Mouse (Mus musculus): Measurements from ENCODE around the gene Gm10322.

The Gm10322 gene

GRCm38 (mm10) chr10:59602043-59602442 is 13.8 kb upstream of the Gm10322 start:
- in situ Hi-C loops (cut with MboI): no loop called here

DNA sequence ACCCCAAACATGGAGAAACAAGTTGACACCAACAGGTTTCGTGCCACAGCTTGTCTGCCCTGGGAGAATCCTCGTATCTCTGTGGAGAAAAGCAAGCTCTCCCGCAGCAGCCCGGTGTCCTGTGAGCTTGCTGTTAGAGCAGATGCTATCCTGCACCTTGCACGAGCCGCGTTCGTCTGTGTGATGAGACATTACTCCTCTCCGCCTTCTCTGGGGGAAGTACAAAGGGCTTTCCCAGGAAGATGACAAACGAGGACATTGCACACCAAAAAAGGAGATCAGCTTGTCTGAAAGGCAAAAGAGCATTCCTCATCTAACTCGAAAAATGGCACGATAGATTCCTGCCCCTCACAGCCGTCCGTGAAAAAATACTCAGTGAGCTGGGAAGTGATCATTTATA is 13.0 kb upstream of the Gm10322 start:
- in situ Hi-C loops (cut with MboI): no loop called here

- in situ Hi-C loops (cut with MboI): no loop called here
These were observed 12.0 kb upstream of the Gm10322 start for GRCm38 (mm10) chr10:59603843-59604242.

DNA sequence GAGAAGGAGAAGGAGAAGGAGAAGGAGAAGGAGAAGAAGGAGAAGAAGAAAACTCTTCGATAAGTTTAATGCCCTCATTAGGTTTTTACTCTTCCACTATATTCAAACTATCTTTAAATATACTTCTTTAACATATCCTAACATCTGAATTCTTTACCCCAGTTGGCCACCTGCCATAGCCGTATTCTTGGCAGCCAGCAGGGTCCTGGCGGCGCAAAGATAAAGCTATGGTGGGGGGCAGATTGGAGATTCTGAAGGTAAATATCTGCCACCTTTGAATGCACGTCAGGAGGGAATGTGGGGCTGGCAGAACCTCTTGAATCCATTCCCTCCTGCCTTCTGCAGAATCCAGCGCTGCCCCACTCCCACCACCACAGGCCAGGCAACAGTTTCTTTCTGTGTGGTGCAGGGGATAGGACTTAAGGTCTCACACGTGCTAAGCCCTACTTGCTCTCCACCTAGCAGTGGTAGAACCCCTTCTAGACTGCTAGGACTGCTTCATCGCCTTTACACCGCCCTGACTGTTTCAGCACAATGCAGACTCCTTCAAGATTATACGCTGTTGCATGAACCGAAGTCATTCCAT is 10.9 kb upstream of the Gm10322 start:
- in situ Hi-C loops (cut with MboI): no loop called here

DNA sequence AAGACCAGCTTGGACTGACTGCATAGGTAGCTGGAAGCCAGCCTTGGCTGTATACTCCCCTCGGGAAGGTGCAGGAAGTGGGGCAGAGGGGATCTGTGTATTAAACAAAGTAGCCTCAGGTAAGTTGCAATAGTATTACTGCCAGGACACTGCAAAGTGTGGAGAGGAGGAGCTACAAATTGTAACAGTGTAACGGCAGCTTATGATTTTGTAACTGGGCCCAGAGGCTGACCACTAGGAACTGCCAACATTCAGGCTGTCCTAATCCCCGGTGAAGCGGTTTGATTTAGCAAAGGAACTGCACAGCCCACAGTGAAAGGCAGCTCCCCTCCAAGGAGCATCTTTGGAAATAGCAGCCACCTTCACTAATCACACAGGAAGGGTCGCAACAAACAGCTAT is 2.6 kb upstream of the Gm10322 start:
- in situ Hi-C loops (cut with MboI): no loop called here

- in situ Hi-C loops (cut with MboI): no loop called here
These were observed 1.7 kb upstream of the Gm10322 start for GRCm38 (mm10) chr10:59614141-59614540.

DNA sequence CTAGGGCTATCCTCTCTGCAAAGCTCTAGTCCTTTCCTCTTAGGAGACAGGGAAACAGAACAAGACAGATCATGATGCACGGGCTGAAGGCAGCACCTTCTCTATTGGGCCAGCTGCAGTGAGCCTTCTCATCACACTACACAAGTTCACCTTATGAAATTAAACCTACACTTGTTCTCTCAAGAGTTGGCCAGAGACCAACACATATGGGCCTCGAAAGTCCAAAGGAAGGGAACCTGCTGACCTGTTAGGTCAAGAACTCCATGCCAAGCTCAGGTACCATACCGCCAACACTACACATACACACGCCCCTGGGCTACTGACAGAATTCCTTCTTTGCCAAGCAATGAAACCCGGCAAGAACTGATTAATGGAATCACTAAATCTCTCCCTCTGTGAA is 452 bp upstream of the Gm10322 start:
- in situ Hi-C loops (cut with MboI): no loop called here

DNA sequence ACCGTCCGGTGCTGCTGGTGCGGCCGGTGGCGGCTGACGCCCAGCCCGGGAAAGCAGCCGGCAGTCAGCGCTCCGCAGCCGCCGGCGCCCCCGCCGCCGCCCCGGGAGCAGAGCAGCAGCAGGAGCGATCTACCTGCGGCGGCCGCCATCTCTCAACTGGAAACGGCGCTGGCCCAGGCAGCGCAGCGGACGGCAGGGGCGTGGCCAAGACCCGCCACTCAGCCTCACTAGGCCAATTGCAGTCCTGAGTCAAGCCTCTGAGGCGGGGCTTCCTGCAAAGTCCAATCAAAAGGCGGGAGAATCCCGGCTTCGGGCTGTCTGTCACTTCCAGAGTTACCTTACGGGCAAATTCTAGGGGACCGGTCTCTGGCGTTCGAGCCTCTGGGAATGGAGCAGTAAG is 659 bp downstream of the Gm10322 start, which contains the start of gene Mcu:
Gene Mcu, minus strand, starts transcription at position 171 of the 400 bp plus-strand sequence.
- in situ Hi-C loops (cut with MboI): no loop called here

GRCm38 (mm10) chr10:59617776-59618175 is 1.9 kb downstream of the Gm10322 start:
- in situ Hi-C loops (cut with MboI): no loop called here

DNA sequence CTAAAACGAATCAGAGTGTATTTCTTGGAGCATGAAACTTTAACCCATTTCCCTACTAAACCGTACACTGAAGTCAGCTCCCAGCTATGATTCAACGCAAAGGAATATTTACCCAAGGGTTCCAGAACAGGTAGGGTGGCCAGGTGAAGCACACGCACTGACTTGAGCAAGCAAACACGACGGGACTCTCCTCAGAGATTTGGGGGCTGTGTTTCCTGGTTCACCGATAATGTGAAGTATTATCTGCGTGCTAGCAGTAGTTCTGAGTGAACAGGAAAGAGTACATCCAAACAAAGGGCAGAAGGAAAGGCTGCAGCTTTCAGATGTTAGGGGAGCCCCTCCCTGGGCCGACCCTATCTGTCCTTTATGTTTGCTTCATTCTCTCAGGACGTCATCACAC is 5.5 kb downstream of the Gm10322 start:
- in situ Hi-C loops (cut with MboI): no loop called here

DNA sequence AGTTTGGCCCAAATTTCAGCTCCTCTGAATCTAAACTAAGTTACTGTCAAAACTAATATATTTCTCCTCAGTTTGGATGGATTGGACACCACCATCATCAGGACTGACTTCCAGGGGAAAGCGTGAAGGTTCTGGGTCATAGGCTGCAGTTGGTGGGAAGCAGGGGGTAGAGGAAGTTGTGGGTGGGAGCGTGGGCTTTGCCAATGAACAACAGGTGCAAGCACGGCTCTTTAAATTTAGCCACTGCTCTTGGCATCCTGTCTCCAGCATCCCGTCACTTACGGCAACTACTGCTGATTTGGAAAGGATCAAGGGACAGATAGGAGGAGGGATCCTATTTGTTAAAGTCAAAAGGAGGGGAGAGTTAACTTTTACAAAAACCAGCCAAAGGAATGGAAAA is 7.6 kb downstream of the Gm10322 start:
- in situ Hi-C loops (cut with MboI): no loop called here

- in situ Hi-C loops (cut with MboI): no loop called here
These were observed 13.0 kb downstream of the Gm10322 start for GRCm38 (mm10) chr10:59628641-59629505.

DNA sequence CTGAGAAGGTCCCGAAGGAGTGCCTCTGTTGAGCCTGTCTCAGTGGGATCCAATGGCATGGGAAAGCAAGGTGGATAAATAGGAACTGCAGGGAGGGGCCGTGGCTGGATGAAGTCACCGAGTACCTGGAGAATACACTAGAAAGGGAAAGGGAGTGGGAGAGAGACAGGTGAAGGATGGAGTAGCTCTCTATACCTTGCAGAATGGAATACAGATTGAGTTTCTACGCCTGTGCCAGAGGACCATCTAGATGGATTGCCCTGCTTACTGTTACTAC is 13.6 kb downstream of the Gm10322 start:
- in situ Hi-C loops (cut with MboI): no loop called here

GRCm38 (mm10) chr10:59636048-59636447 is 20.2 kb downstream of the Gm10322 start:
- in situ Hi-C loops (cut with MboI): no loop called here

- in situ Hi-C loops (cut with MboI): no loop called here
These were observed 21.1 kb downstream of the Gm10322 start for GRCm38 (mm10) chr10:59636751-59637533.

DNA sequence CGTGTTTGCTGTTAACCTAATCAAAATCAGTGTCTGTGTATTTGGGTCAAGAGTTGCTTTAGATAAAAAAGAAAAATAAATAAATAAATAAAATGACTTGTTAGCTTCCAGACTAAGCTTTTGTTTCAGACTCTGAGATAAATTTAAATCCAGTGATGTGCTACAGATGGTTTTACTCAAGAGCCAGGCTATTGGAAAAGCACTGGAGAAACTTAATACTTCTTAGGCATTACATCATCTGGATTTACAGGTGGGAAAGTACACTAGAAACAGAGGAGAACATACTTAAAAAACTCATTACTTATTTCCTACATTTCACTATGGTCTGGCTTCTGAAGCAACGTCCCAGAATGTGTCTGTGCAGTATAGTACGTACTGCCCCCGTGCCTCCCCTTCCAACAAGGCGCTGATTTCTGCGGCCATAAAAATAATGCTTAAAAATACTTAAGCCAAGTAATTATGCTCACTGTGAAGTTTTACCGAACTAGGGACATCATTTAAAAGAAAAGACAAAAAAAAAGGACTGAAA is 21.8 kb downstream of the Gm10322 start:
- in situ Hi-C loops (cut with MboI): no loop called here

GRCm38 (mm10) chr10:59638576-59638975 is 22.7 kb downstream of the Gm10322 start:
- in situ Hi-C loops (cut with MboI): no loop called here

- in situ Hi-C loops (cut with MboI): no loop called here
These were observed 27.0 kb downstream of the Gm10322 start for GRCm38 (mm10) chr10:59642659-59643377.

- in situ Hi-C loops (cut with MboI): no loop called here
These were observed 27.8 kb downstream of the Gm10322 start for GRCm38 (mm10) chr10:59643645-59644044.

GRCm38 (mm10) chr10:59644710-59645109 is 28.8 kb downstream of the Gm10322 start:
- in situ Hi-C loops (cut with MboI): no loop called here

DNA sequence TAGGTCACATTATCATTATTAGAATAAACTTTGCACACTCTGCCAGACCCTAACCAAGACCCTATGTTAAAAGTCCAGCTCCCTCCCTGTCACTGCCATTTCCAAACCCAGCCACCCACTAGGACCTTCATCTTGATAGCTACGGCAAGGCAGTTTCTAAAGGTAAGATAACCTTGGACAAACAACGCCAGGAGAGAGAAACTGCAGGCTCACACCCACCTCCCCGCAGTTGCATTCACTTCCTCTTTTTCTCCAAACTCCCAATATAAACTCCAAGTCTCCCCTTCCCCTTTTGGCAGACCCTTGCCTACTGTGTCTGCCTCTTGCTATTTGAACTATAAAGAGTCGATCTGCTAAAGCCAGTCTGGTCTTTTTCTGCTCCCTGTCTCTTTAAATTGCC is 29.3 kb downstream of the Gm10322 start:
- in situ Hi-C loops (cut with MboI): no loop called here

GRCm38 (mm10) chr10:59646821-59647378 is 31.0 kb downstream of the Gm10322 start:
- in situ Hi-C loops (cut with MboI): no loop called here
